Mouse (Mus musculus) liver, embryonic 14.5 days (tissue): Measurements from ENCODE around the gene Rxfp4.

Source experiments
- CTCF ChIP-seq: IDR thresholded peaks from 2 replicates; pipeline ENCODE4 v1.5.1; 2016; ENCODE audit warnings: antibody characterized with exemption, low read depth, control low read depth
- EP300 ChIP-seq: IDR thresholded peaks from 2 replicates; pipeline ENCODE4 v1.6.1; 2016; ENCODE audit warnings: antibody characterized with exemption, low read depth

GRCm38 (mm10) chr3:88619113-88620097 lies 33.5 kb downstream of the Rxfp4 start:
- TF ChIP-seq EP300 (no peak), CTCF (no peak)
